Mouse (Mus musculus) heart, embryonic 11.5 days (tissue): ENCODE results near the gene Dnah14. TPM values are rescaled to one million over a fixed set of nuclear protein-coding genes. Genes with fewer than 3 reads are reported as not detected.

Experiments
- ATAC-seq: fragments of 200-750 bp; cut with Nextera tagmentation; replicated peaks from 2 replicates; pipeline ENCODE4 v1.8.0; 2017; ENCODE audit warnings: moderate library complexity; ENCODE audit not compliant: insufficient number of reproducible peaks, low FRiP score, low TSS enrichment
- H3K27ac ChIP-seq: fragments of 300-500 bp; sonication (generic); 2 replicates; pipeline ENCODE4 v1.5.1; 2014; ENCODE audit warnings: mild to moderate bottlenecking, low read depth, low read length
- H3K27me3 ChIP-seq: fragments of 300-500 bp; sonication (generic); 2 replicates; pipeline ENCODE4 v1.6.1; 2014; ENCODE audit warnings: mild to moderate bottlenecking, low read length, mixed read lengths; ENCODE audit not compliant: control insufficient read depth, insufficient read depth
- H3K36me3 ChIP-seq: fragments of 300-500 bp; sonication (generic); 2 replicates; pipeline ENCODE4 v1.6.1; 2014; ENCODE audit warnings: mild to moderate bottlenecking, low read length, moderate library complexity, mixed read lengths; ENCODE audit not compliant: control insufficient read depth, insufficient read depth
- H3K4me1 ChIP-seq: fragments of 300-500 bp; sonication (generic); 2 replicates; pipeline ENCODE4 v1.6.1; 2014; ENCODE audit warnings: low read length; ENCODE audit not compliant: control insufficient read depth, insufficient read depth
- H3K4me2 ChIP-seq: fragments of 300-500 bp; sonication (generic); 2 replicates; pipeline ENCODE4 v1.6.1; 2014; ENCODE audit warnings: mild to moderate bottlenecking, moderate library complexity
- H3K4me3 ChIP-seq: fragments of 300-500 bp; sonication (generic); 2 replicates; pipeline ENCODE4 v1.5.1; 2014; ENCODE audit warnings: low read depth, low read length
- H3K9ac ChIP-seq: fragments of 300-500 bp; sonication (generic); 2 replicates; pipeline ENCODE4 v1.6.1; 2014; ENCODE audit warnings: mild to moderate bottlenecking, low read depth, low read length, moderate library complexity
- H3K9me3 ChIP-seq: fragments of 300-500 bp; sonication (generic); replicated peaks from 2 replicates; pipeline ENCODE4 v1.6.1; 2016; ENCODE audit warnings: low read length; ENCODE audit not compliant: control insufficient read depth
- WGBS: fragments of 180-500 bp; shearing (Covaris S2); extraction: QIAGEN DNeasy Blood & Tissue Kit; methylation state at CpG from one replicate; pipeline ENCODE4 v1.1.7; 2014; ENCODE audit not compliant: insufficient replicate concordance; 5-methylcytosine and 5-hydroxymethylcytosine counted together
- polyA plus RNA-seq: library from polyadenylated mRNA; unstranded; fragments of >200 nt; fragmentation: Nextera tagmentation; extraction: Ambion mirVana; gene quantifications from 2 replicates; pipeline ENCODE4 v1.2.1, GENCODE M21; 2014

Gene Dnah14
- polyA plus RNA-seq, 1 experiment from 2014 or later, result 0.99 TPM

GRCm38 (mm10) chr1:181569447-181569846 is 6.9 kb upstream of the Dnah14 start:
- ATAC-seq, result no peak
- 76% methylated on average over 9 of the region's 9 CpGs for WGBS
- H3K4me2 ChIP-seq, result no peak overlapping the region
- H3K36me3 ChIP-seq, result no peaks in the 10 kb centered on the region
- no peaks in the 10 kb centered on the region for H3K27me3 ChIP-seq
- no peak overlapping the region for H3K9ac ChIP-seq
- no peak overlapping the region for H3K4me3 ChIP-seq
- no peaks in the 10 kb centered on the region for H3K4me1 ChIP-seq
- no peaks in the 10 kb centered on the region for H3K9me3 ChIP-seq
- no peak overlapping the region for H3K27ac ChIP-seq

GRCm38 (mm10) chr1:181583152-181583551 is 6.8 kb downstream of the Dnah14 start:
- no peak for ATAC-seq
- no peaks in the 10 kb centered on the region for H3K9me3 ChIP-seq
- H3K27ac ChIP-seq, result no peak overlapping the region
- H3K4me1 ChIP-seq, result no peaks in the 10 kb centered on the region
- no peak overlapping the region for H3K4me3 ChIP-seq
- H3K36me3 ChIP-seq, result no peaks in the 10 kb centered on the region
- WGBS, result 59% methylated on average over 8 of the region's 8 CpGs
- H3K9ac ChIP-seq, result no peak overlapping the region
- no peaks in the 10 kb centered on the region for H3K27me3 ChIP-seq
- no peak overlapping the region for H3K4me2 ChIP-seq

GRCm38 (mm10) chr1:181589116-181589515 is 12.8 kb downstream of the Dnah14 start:
- WGBS, result 79% methylated on average over 6 of the region's 6 CpGs
- H3K36me3 ChIP-seq, result no peaks in the 10 kb centered on the region

GRCm38 (mm10) chr1:181599376-181599775 is 23.0 kb downstream of the Dnah14 start:
- WGBS, result 56% methylated on average over 4 of the region's 4 CpGs
- H3K27me3 ChIP-seq, result no peaks in the 10 kb centered on the region
- H3K9ac ChIP-seq, result no peak overlapping the region
- H3K36me3 ChIP-seq, result no peaks in the 10 kb centered on the region
- no peaks in the 10 kb centered on the region for H3K4me1 ChIP-seq
- H3K27ac ChIP-seq, result no peak overlapping the region
- ATAC-seq, result no peak
- no peak overlapping the region for H3K4me3 ChIP-seq
- no peaks in the 10 kb centered on the region for H3K9me3 ChIP-seq
- H3K4me2 ChIP-seq, result no peak overlapping the region

More at GRCm38 (mm10) chr1:181589116-181589515, 12.8 kb downstream of the Dnah14 start:
- Histone ChIP-seq H3K9me3 (no peaks in the 10 kb centered on the region), H3K9ac (no peak overlapping the region), H3K27ac (no peak overlapping the region), H3K4me3 (no peak overlapping the region), H3K4me2 (no peak overlapping the region), H3K4me1 (no peaks in the 10 kb centered on the region), H3K27me3 (no peaks in the 10 kb centered on the region)
- no peak for ATAC-seq

- no peaks in the 10 kb centered on the region for H3K36me3 ChIP-seq
- no peak for ATAC-seq
- H3K4me1 ChIP-seq, result no peaks in the 10 kb centered on the region
- no peak overlapping the region for H3K9ac ChIP-seq
- no peaks in the 10 kb centered on the region for H3K27me3 ChIP-seq
- H3K9me3 ChIP-seq, result no peaks in the 10 kb centered on the region
- H3K27ac ChIP-seq, result no peak overlapping the region
- no peak overlapping the region for H3K4me3 ChIP-seq
- 66% methylated on average over 3 of the region's 3 CpGs for WGBS
- H3K4me2 ChIP-seq, result no peak overlapping the region
Observed at GRCm38 (mm10) chr1:181611118-181611517, 34.8 kb downstream of the Dnah14 start.

GRCm38 (mm10) chr1:181615866-181616491 is 39.6 kb downstream of the Dnah14 start:
- H3K9ac ChIP-seq, result no peak overlapping the region
- WGBS, result 39% methylated on average over 11 of the region's 11 CpGs
- no peak for ATAC-seq
- H3K27ac ChIP-seq, result no peak overlapping the region
- no peak overlapping the region for H3K4me3 ChIP-seq
- H3K36me3 ChIP-seq, result no peaks in the 10 kb centered on the region
- no peaks in the 10 kb centered on the region for H3K9me3 ChIP-seq
- H3K4me2 ChIP-seq, result no peak overlapping the region
- H3K4me1 ChIP-seq, result no peaks in the 10 kb centered on the region
- H3K27me3 ChIP-seq, result no peaks in the 10 kb centered on the region

- Histone ChIP-seq H3K27me3 (no peaks in the 10 kb centered on the region), H3K9me3 (no peaks in the 10 kb centered on the region), H3K4me1 (no peaks in the 10 kb centered on the region), H3K9ac (no peak overlapping the region), H3K4me2 (no peak overlapping the region), H3K36me3 (no peaks in the 10 kb centered on the region), H3K27ac (no peak overlapping the region), H3K4me3 (no peak overlapping the region)
- 44% methylated on average over 5 of the region's 5 CpGs for WGBS
- no peak for ATAC-seq
Observed at GRCm38 (mm10) chr1:181617332-181617731, 41.0 kb downstream of the Dnah14 start.

- Histone ChIP-seq H3K9me3 (no peaks in the 10 kb centered on the region), H3K4me2 (no peak overlapping the region), H3K4me3 (no peak overlapping the region), H3K9ac (no peak overlapping the region), H3K27ac (no peak overlapping the region), H3K36me3 (no peaks in the 10 kb centered on the region), H3K4me1 (no peaks in the 10 kb centered on the region), H3K27me3 (no peaks in the 10 kb centered on the region)
- ATAC-seq, result no peak
- 60% methylated on average over 6 of the region's 6 CpGs for WGBS
Observed at GRCm38 (mm10) chr1:181623149-181623680, 46.9 kb downstream of the Dnah14 start.

GRCm38 (mm10) chr1:181624876-181625275 is 48.5 kb downstream of the Dnah14 start:
- Histone ChIP-seq H3K9ac (no peak overlapping the region), H3K36me3 (no peaks in the 10 kb centered on the region), H3K27ac (no peak overlapping the region), H3K4me3 (no peak overlapping the region), H3K9me3 (no peaks in the 10 kb centered on the region), H3K4me1 (no peaks in the 10 kb centered on the region), H3K4me2 (no peak overlapping the region), H3K27me3 (no peaks in the 10 kb centered on the region)
- ATAC-seq, result no peak
- WGBS, result 84% methylated on average over 8 of the region's 8 CpGs
